Mouse (Mus musculus): ENCODE data around the gene Myct1.

DNA sequence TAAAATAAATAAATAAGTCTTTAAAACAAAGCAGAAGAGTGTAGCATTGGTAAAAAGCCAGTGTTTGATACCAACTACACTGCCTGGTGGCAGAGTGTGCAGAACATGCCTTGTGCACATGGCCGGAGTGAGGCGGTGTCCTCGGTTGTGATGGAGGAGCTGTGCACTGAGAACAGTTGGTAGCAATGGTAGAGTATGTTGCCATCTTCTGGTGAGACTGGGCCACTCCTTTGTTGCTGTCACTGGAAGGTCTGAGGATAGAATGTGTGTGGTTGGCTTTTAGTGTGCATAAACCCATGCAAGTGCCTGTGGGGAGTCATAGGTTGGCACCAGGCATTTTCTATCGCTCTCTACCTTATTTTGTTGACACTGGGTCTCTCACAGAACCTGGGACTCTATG lies 24.6 kb upstream of the Myct1 start:
- TF ChIP-seq GATA1 (IDR thresholded peaks at IDR 0.05; ENCODE audit: low read length) (no peak), TAL1 (IDR thresholded peaks at IDR 0.05; ENCODE audit: low read length) (no peak)

Data from erythroblast, embryonic 14.5 days (primary cell).